Mouse (Mus musculus): ENCODE results near the gene Stac2. TPM values are rescaled to one million over a fixed set of nuclear protein-coding genes. Genes with fewer than 3 reads are reported as not detected.

Stac2 gene
- 10 to 100 TPM in 1 of 2 experiments, 1 to 10 TPM in 1; 8.7 to 11.7 TPM for total RNA-seq (2021)

DNA sequence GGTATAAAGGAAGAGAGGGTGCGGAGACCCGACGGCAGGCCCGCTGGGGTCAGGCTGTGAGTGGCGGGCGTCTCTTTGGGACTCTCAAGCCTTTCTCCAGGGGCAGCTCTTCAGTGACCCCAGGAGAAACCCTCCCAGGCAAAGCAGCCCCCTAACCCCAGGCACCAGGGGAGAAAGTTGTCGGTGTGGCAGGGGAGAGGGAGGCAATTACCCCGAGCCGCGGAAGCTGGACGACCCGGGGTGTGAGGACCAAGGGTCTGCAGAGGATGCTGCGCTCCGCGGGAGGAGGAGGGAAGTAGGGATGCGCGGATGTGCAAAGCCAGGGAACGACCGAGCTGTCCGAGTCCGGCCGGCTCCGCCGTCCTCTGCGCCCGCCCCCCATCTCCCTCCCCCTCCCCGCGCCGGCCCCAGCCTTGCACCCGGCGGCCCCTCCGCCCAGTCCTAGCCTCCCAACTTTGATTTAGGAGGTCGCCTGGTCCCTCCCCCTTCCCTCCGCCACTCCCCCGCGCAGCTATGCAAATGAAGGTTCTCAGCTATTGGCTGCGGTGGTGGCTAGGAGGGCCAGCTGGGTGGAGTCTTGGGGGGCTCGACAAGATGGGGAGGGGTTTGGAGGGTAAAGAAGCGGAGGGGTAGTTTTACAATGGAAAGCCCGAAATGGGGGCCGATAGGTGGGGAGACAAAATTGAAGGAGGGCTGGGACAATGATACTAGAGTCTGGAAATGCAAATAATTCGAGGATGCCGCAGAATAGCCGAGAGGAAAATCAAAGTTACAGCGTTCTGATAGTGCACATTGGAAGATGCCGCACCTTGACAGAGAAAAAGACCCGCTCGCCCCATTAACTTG lies at the start of gene Stac2:
TSS of gene Stac2 (minus strand) at position 474 of the 846 bp plus-strand sequence.
- peak; percentile 79 for DNase-seq
- intact Hi-C loops (cut with DNase I), result no loop called here

DNA sequence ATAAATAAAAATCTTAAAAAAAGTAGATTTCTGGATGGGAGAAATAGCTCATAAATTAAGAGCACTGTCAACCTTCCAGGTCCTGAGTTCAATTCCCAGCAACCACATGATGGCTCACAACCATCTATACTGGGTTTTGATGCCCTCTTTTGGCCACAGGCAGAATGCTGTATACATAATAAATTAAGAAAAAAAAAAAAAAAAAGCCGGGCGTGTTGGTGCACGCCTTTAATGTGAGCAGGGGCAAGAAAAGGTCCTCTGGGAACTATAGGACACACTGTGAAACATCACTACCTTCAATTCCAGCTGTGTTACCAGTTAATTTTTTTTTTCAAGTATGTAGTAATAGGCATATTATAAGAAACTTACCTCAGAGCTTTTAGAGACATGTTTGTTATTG lies 48.1 kb upstream of the Stac2 start:
- intact Hi-C loops (cut with DNase I), result loop anchor here (10.0 kb wide), 1 partner anchor 123 kb away; no protein-coding TSS in a partner anchor
- no peak for DNase-seq

DNA sequence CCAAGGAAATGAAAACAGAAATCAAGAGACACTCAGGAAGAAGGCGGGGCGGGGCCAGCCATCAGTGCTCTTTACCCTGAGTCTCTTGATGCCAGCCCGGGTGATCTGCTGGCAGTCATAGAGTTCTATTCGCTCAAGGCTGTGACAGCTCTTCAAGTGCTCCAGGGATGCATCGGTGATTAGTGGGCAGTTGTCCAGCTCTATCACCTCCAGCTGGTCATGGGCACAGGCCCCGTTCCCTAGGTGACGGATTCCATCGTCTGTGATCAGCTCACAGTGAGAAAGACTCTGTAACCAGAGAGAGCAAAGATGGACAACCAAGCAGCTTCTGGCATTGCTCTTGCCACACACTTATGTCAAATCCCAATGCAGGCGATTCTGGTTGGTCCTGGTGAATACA lies 37.3 kb upstream of the Stac2 start:
- DNase-seq, result peak; percentile 37
- intact Hi-C loops (cut with DNase I), result no loop called here

DNA sequence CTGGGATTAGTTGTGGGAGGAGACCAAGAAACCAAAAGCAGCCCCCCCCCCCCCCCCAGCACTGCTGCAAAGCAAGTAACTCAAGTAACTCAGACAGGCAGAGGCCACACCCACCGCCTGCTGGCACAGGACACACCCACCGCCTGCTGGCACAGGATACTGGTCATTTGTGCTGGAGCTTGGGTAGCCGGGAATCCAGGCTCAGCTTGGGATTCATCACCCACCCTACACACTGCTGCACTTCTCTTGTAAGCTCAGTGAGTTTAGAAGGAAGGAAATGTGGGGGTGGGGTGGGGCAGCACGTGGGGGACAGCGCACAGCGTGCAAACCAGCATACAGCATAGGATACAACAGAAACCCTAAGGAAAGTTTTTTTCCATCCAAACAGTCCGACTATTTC lies 35.0 kb upstream of the Stac2 start:
- intact Hi-C loops (cut with DNase I), result no loop called here
- DNase-seq, result peak; percentile 56

DNA sequence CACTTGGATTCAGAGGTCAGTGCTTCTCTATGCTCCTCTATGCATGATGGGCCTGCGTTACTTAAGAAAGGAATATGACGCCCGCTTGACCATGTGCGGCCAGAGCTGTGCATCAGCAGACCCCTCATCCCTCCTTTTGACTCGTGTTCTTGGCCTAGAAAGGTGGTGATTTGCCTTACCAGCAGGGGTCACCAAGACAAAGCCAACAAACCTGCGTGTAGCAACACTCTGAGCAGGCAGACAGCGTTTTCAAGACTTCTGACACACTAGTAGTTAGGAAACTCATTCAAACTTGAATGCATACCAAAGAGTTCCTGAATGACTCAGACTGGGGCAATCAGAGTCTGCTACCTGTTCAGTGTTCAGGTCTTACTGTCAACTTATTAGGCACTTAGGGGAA lies 33.3 kb upstream of the Stac2 start:
- no peak for DNase-seq
- intact Hi-C loops (cut with DNase I), result no loop called here

DNA sequence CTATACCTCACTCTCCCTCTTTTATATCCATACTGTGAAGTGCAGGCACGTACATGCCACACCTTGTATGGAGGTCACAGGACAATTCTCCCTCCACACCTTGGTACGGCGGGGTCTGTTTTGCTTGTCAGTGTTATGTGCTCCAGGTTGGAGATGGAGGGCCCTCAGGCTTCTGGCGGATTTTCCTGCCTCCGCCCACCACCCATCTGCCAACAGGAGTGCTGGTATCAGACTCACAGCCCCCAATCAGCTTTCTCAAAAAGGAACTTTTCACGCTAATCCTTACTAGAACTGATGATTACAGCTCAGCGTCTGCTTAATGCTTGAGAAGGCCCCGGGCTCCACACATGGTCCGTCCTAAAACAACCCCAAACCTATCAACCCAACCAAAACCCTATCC lies 32.9 kb upstream of the Stac2 start:
- no peak for DNase-seq
- intact Hi-C loops (cut with DNase I), result no loop called here

DNA sequence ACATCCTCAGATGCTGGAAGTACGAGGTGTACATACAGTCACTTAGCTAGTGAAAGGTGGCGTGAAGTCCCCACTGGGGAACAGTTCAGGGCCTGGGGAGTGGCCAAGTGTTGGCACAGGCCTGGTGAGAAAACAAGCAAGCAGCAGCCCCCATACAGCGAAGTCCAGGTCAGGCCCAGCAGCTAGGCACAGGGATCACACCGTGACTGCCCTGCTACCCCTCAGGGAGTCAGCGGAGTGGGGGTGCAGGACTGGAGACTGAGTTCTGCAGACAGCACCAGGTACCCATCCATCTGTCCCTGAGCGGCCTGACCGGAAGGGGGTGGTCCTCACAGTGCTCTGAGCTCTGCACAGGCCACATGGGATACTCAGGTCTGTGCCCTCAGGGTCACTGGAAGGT lies 29.5 kb upstream of the Stac2 start:
- DNase-seq, result no peak
- intact Hi-C loops (cut with DNase I), result no loop called here

DNA sequence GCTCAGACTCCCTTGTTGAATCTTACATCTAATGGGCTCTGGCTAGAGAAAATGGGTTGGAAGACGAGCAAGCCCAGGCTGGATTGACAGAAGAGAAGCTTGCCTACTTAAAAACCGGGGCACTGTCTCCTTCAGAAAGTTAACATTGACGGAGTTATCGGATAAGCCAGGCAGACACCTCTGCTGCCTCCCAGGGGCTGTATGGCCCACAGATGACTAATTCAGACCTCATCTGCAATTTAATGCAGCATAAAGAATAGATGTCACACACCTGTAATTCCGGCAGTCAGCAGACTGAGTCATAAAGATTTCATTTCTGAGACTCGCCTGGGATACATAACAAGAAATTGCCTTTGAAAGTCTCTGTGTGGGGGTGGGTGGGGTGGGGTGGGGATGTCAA lies 27.2 kb upstream of the Stac2 start:
- intact Hi-C loops (cut with DNase I), result no loop called here
- no peak for DNase-seq

DNA sequence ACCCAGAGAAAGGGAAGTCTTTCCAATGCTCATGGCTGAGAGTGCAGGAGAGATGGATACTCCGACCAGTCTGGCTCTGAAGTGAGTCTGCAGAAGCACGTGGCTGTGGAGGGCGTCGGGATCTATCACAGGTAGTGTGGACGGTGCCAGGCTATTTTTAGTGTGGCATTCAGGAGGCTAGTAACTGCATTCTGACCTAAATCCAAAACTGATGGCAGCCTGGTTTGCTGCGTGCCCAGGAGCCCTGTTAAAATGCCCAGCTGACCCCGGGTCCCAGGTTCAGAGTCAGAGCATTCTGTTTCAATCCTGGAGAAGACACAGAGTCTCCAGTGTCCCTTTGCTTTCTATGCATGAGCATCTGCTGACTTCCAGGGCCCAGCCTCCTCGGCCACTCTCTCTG lies 23.8 kb upstream of the Stac2 start:
- intact Hi-C loops (cut with DNase I), result loop anchor here (10.0 kb wide), 1 partner anchor 172 kb away; no protein-coding TSS in a partner anchor
- no peak for DNase-seq

DNA sequence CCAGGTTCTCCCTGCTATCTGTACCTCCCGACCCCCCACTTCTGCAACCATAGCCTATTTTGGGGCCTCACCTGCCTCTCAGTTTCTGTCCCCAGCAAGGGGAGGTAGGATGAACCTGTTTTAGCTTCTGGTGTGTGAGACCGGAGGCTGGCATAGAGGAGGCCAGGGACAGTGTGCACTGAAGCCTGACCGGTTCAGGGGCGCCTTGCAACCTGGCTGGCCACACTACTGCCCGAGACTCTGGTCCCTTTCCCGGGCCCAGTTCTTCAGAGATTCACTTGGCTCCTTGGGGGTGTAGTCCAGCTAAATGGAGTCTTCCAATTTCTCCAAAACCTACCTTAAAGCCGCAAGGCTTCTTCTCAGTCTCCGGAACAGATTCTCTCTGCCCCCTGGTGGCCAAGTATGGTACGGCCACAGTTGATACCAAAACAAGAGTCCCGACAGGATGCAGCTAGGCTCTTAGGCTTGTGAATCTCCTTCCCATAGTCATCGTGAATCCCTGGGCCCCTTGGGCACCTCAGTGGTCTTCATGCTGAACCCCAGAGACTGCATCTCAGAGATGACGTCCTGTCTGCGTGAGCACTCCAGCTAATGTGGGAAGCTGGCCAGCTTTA lies 22.0 kb upstream of the Stac2 start:
- intact Hi-C loops (cut with DNase I), result loop anchor here (2.0 to 10.0 kb wide), 2 partner anchors 45 to 171 kb away; no protein-coding TSS in a partner anchor
- peak; percentile 91 for DNase-seq

DNA sequence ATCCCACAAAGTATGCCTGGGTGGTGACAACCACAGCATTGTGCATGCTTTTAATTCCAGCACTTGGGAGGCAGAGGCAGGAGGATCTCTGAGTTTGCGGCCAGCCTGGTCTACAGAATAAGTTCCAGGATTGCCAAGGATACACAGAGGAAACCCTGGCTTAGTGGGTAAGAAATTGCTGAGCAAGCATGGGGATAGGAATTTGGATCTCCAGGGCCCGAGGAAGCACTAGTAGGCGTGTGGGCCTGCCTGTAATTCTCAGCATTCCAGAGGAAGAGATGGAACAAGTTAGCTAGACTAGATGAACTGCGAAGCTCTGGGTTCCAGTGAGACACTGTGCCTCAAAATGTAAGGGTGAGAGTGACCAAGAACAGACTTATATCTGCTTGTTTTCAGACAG lies 20.2 kb upstream of the Stac2 start:
- no peak for DNase-seq
- intact Hi-C loops (cut with DNase I), result loop anchor here (10.0 kb wide), 1 partner anchor 169 kb away; no protein-coding TSS in a partner anchor

DNA sequence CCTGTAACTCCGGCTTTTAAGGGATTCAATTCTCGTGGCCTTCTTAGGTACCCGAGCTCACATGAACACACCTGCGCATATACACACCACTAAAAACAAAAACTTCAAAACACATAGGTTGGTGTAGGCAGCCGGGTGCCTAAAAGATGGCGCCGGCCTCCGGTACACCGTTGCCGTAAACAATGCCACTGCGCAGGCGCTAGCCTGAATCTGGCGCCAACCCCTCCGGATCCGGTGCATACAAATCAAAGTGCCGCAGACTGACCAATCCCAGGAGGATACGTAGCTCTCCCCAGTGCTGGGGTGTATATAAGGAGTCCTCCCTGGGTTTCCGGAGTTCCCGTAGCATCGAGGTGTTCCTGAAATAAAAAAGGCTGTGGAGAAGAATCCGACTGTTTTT lies 14.0 kb upstream of the Stac2 start:
- intact Hi-C loops (cut with DNase I), result no loop called here
- no peak for DNase-seq

DNA sequence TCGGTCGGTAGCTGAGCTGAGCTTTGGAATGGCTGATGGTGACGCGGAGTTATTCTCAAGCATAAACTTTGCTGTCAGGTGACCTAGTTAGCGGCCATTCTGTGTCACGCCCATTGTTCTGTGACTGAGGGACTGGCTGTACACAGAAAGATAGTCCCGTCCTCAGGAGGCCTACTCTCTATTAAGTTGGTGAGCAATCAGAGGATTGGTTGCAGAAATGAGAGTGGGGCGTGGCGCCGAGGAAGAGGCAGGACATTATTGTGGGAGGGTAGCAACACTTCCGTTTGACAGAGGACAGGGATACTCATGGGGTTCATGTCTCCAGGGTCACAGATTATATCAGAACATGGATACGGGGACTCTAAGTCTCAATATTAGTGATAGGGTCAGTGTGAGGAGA lies 12.9 kb upstream of the Stac2 start:
- intact Hi-C loops (cut with DNase I), result no loop called here

DNA sequence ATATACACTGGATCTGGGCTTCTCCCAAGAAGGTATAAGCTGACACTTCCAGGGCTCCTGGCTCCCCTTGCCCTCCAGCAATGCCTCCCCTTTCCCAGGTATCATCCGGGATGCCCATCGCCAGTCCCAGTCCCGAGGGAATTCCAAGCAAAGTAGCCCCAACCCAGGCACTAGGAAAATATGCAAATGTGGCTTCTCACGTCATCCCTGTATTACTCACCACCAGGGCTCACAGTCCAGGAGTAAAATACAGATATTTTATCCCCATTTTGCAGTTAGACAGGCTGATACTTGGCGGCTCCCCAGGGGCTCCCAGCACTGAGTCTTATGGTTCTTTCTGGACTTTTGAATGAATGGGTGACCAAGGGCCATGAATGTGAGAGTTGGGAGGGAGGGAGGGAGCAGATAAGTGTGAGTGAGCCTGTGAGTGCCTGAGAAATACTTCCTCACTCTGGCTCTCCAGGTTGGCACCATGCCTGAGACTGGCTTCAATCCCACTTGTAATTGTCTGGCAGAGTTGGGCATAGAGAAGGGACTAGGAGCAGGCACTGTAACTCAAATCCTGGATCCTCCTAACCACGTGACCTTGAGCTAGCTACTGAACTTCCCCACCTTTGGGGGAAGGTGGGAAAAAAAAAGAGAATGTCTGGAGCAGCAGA lies 8.8 kb upstream of the Stac2 start:
- intact Hi-C loops (cut with DNase I), result no loop called here
- DNase-seq, result peak; percentile 86

More for the DNA sequence above, 12.9 kb upstream of the Stac2 start:
- DNase-seq, result no peak

DNA sequence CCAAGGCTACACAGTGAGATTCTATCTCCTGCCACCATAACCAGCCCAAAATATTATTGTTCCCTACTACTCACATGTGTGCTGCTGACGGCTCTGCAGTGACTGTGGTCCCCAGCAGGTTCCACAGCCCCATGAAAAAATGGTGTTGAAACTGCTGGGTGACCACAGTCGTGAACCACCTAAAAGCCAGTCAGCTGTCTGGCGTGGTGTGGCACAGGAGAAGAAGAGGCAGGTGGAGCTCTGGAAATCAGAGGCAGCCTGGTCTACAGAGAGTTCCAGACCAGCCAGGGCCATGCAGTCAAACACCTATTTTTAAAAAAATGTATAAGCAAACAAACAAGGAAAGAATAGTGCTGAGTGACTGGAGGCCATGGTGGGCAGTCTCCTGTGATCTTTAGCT lies 8.2 kb upstream of the Stac2 start:
- intact Hi-C loops (cut with DNase I), result no loop called here
- DNase-seq, result no peak

DNA sequence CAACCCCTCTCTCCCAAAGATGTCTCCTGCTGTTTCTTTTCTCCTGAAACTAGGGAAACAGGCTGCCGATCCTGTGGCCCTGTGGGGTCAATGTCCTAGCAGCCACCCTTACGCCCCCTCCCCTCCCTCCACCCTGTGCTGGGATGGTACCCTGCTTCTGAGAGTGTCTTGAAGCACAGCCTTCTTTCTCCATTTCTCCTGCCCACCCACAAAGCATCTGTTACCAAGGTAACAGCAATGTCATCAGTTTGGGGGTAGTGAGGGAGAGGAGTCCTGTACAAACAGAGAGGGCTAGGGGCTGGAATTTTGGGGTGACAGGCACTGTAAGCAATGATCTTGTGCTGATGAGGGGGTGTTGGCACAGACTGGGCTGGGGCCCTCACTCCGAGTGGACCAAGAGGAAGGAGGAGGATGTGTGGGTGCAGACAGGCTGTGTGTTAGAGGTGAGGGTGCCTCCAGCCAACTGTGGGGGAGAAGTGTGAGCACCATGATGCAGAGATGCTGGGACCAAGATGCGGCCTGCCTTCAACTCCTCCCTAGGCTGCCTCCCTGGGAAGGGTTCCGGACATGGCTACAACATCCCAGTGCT lies 6.9 kb upstream of the Stac2 start:
- DNase-seq, result no peak
- intact Hi-C loops (cut with DNase I), result no loop called here

DNA sequence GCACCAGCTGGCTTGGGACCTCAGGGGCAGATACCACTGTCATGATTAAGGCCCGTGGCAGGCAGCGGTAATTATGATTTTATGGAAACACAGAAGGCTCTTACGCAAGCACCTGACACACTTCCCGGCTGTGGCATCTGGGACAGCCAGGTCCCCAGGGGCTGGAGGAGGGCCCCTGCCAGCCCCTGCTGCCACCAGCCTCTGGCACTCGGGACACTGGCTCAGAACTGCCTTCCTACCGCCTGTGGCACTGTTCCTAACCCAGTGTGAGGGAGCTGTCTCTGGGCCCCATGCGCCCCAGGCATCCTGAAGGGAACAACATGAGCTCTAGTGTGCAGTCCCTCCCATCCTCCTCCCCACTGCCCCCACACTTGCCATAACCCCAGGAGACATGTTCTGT lies 6.4 kb upstream of the Stac2 start:
- peak; percentile 53 for DNase-seq
- intact Hi-C loops (cut with DNase I), result no loop called here

DNA sequence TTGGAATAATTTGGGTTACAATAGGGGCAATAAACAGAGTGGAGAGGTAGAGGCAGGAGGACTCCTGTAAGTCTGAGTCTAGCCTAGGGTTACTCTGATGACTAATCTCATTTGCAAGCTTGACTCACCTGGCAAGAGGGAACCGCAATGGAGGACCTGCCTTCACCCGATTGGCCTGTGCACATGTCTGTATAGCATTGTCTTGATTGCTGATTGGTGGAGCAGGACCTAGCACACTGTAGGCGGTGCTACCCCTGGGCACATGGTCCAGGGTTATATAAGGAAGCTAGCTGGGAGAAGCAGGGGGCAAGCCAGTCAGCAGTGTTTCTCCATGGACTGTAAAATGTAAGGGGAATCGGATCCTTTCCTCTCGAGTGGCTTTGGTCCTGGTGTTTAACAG lies 4.7 kb upstream of the Stac2 start:
- intact Hi-C loops (cut with DNase I), result no loop called here
- DNase-seq, result no peak

DNA sequence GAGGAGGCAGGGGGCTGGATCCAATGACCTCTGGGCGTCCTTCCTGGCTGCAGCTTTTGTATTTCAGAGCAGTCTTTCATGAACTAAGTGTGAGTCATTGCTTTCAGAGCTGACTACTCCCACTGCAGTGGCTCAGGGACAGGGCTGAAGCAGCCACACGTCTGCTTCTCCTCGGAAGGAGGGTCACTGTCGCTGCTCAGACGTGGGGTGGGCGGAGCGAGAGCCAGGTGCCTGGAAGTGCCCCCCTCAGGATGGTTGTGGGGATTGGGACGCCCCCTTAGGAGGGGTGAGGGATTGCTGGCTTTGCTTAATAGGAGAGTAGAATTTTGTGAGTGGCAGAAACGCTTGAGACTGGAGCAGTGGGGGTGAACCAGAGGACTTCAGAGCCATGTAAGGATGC lies 4.2 kb upstream of the Stac2 start:
- DNase-seq, result no peak
- intact Hi-C loops (cut with DNase I), result no loop called here

DNA sequence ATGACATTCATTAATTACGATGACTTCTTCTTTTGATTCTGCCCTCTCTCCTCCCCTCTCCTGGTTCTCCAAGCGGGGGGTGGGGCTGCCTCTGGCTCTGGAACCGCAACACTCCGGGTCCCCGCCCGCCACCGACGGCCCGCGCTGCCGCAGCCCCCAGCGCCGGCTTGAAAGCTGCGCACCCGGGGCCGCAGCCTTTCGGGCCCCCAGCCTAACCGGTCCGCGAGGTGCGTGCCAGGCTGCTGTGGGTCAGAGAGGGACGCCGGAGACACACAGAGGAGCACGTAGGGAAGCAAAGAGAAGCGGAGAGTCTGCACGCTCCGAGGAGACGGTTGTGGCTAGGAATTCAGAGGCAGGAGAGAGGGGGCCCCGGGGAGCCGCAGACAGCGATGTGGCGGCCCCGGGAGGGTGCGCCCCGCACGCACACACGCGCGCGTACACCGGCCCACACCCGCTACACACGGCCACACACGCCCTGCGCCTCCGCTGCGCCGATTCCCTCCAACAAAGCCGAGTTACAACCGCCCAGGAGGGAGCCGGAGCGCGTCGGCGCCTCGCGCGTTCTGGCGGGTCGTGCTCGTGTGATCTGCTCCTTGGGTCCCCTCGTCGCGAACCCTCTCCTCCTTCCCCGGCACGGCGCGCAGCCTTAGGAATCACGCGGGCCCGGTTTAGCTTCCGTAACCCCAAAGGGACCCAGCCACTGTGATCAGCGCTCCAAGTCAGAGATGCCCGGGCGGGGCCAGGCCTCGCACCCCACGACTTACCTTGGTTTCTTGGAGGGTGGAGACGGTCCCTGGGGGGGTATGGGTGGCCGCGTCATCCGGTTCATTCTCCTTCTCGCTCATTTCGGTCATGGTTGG lies 903 bp downstream of the Stac2 start:
- intact Hi-C loops (cut with DNase I), result no loop called here
- DNase-seq, result no peak
